Mouse (Mus musculus) testis, adult 2 months (tissue): ENCODE measurements at regions not wholly inside any gene's neighbourhood (a gene's known extent, or its start where the extent isn't known, plus 50 kb on each side); places are given as distances from the start of the nearest gene placed in this dataset.

Experiments
- CTCF ChIP-seq: fragments of 200-500 bp; IDR thresholded peaks from 2 replicates; pipeline ENCODE4 v1.5.1; 2012; ENCODE audit warnings: low read depth, mild to moderate bottlenecking, inconsistent platforms, low read length, moderate library complexity; ENCODE audit not compliant: control insufficient read depth, insufficient read depth, insufficient replicate concordance
- POLR2A ChIP-seq: fragments of 200-500 bp; IDR thresholded peaks from 2 replicates; pipeline ENCODE4 v1.6.1; 2012; ENCODE audit warnings: low read depth, mild to moderate bottlenecking, inconsistent platforms, low read length, moderate library complexity; ENCODE audit not compliant: control insufficient read depth

DNA sequence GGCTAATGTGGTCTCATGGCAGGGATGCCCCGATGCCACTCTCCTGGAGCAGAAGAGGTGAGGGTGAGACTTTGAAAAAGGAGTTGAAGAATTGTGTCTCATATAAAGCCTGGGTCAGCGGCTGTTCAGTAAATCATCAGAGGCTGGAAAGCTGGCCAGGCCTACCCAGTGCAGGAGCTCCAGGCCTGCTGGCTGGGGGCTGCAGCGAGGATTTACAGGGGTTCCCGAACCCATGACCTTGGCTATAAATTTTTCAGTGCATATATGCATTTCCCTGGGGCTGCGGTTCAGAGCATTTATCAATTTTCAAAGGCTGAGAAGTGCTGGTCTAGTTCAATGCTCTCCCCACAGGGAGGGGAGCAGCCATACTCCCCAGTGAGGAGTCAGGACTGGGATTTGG is 70.9 kb upstream of the Aldh1b1 start:
- TF ChIP-seq POLR2A = no peak
- no peak for TF ChIP-seq CTCF
